Mouse (Mus musculus) stomach, postnatal 0 days (tissue): ENCODE measurements around the gene Tsc22d1. TPM values are rescaled to one million over a fixed set of nuclear protein-coding genes. Genes with fewer than 3 reads are reported as not detected.

ENCODE experiments used
- ATAC-seq: fragments of 200-750 bp; cut with Nextera tagmentation; 2 replicates; pipeline ENCODE4 v1.8.0; 2017; ENCODE audit not compliant: low FRiP score, low TSS enrichment
- DNase-seq: peaks from one replicate; pipeline ENCODE4 v3.0.0-alpha.2; 2016; ENCODE audit warnings: low spot score
- H3K27ac ChIP-seq: fragments of 300-500 bp; sonication (generic); replicated peaks from 2 replicates; pipeline ENCODE4 v1.5.1; 2014; ENCODE audit warnings: mild to moderate bottlenecking, control low read depth
- H3K27me3 ChIP-seq: fragments of 300-500 bp; sonication (generic); 2 replicates; pipeline ENCODE4 v1.6.1; 2014; ENCODE audit warnings: low read length; ENCODE audit not compliant: control insufficient read depth, insufficient read depth
- H3K36me3 ChIP-seq: fragments of 300-500 bp; sonication (generic); 2 replicates; pipeline ENCODE4 v1.6.1; 2014; ENCODE audit warnings: low read length, mixed read lengths; ENCODE audit not compliant: control insufficient read depth, insufficient read depth
- H3K4me1 ChIP-seq: fragments of 300-500 bp; sonication (generic); replicated peaks from 2 replicates; pipeline ENCODE4 v1.6.1; 2014; ENCODE audit warnings: antibody characterized with exemption; ENCODE audit not compliant: control insufficient read depth, insufficient read depth
- H3K4me2 ChIP-seq: fragments of 300-500 bp; sonication (generic); replicated peaks from 2 replicates; pipeline ENCODE4 v1.6.1; 2014; ENCODE audit warnings: low read depth, mild to moderate bottlenecking, control low read depth, moderate library complexity
- H3K4me3 ChIP-seq: fragments of 300-500 bp; sonication (generic); 2 replicates; pipeline ENCODE4 v1.5.1; 2014; ENCODE audit warnings: low read depth, low read length, control low read depth
- H3K9ac ChIP-seq: fragments of 300-500 bp; sonication (generic); 2 replicates; pipeline ENCODE4 v1.6.1; 2014; ENCODE audit warnings: mild to moderate bottlenecking, low read length, control low read depth, mixed read lengths
- H3K9me3 ChIP-seq: fragments of 300-500 bp; sonication (generic); 2 replicates; pipeline ENCODE4 v1.6.1; 2016; ENCODE audit warnings: low read length; ENCODE audit not compliant: control insufficient read depth
- CTCF ChIP-seq: IDR thresholded peaks from 2 replicates; pipeline ENCODE4 v1.5.1; 2016; ENCODE audit warnings: antibody characterized with exemption, low read depth, mild to moderate bottlenecking, moderate library complexity
- EP300 ChIP-seq: optimal IDR thresholded peaks from 2 replicates; pipeline ENCODE3; 2016; ENCODE audit warnings: antibody characterized with exemption
- WGBS: fragments of 180-500 bp; shearing (Covaris S2); extraction: QIAGEN DNeasy Blood & Tissue Kit; methylation state at CpG from one replicate; pipeline ENCODE4 v1.1.7; 2014; 5-methylcytosine and 5-hydroxymethylcytosine counted together
- polyA plus RNA-seq: library from polyadenylated mRNA; unstranded; fragments of >200 nt; fragmentation: Nextera tagmentation; extraction: Ambion mirVana; gene quantifications from 2 replicates; pipeline ENCODE4 v1.2.1, GENCODE M21; 2015

The Tsc22d1 gene
- polyA plus RNA-seq, 1 experiment from 2014 or later, result 310 TPM

- Histone ChIP-seq H3K9me3 (0 out of 2 replicates have a peak, but pooled peaks cover 3% of the 10 kb centered on the region), H3K4me3 (no peak overlapping the region), H3K4me1 (no peaks in the 10 kb centered on the region; the same call in 1 of the 2 replicates), H3K27me3 (no peaks in the 10 kb centered on the region), H3K27ac (no peak overlapping the region), H3K4me2 (no peak overlapping the region), H3K9ac (no peak overlapping the region), H3K36me3 (no peaks in the 10 kb centered on the region)
- 53% methylated on average over 6 of the region's 6 CpGs for WGBS
- ATAC-seq, result no peak
- no peak for TF ChIP-seq EP300
- no peak for TF ChIP-seq CTCF
- DNase-seq, result no peak
Observed at GRCm38 (mm10) chr14:76514050-76514585, 99.4 kb downstream of the Tsc22d1 start.

- Histone ChIP-seq H3K9me3 (no peaks in the 10 kb centered on the region), H3K9ac (no peak overlapping the region), H3K36me3 (no peaks in the 10 kb centered on the region), H3K27me3 (no peaks in the 10 kb centered on the region), H3K4me3 (no peak overlapping the region), H3K27ac (no peak overlapping the region), H3K4me1 (no peaks in the 10 kb centered on the region; the same call in 1 of the 2 replicates), H3K4me2 (no peak overlapping the region)
- no peak for DNase-seq
- 73% methylated on average over 7 of the region's 7 CpGs for WGBS
- ATAC-seq, result no peak
- TF ChIP-seq EP300 (no peak), CTCF (no peak)
Observed at GRCm38 (mm10) chr14:76515620-76516019, 100.9 kb downstream of the Tsc22d1 start.

- WGBS, result 87% methylated on average over 5 of the region's 5 CpGs
- Histone ChIP-seq H3K9me3 (no peaks in the 10 kb centered on the region), H3K27ac (no peak overlapping the region), H3K4me2 (no peak overlapping the region), H3K4me3 (no peak overlapping the region), H3K36me3 (no peaks in the 10 kb centered on the region), H3K9ac (no peak overlapping the region), H3K27me3 (no peaks in the 10 kb centered on the region), H3K4me1 (no peaks in the 10 kb centered on the region; the same call in 1 of the 2 replicates)
- ATAC-seq (no peak), DNase-seq (no peak)
- TF ChIP-seq CTCF (no peak), EP300 (no peak)
Observed at GRCm38 (mm10) chr14:76518217-76518616, 103.5 kb downstream of the Tsc22d1 start.

- DNase-seq (peak; percentile 33), ATAC-seq (peak; percentile 87)
- Histone ChIP-seq H3K4me1 (no peaks in the 10 kb centered on the region), H3K27ac (no peak overlapping the region), H3K27me3 (no peaks in the 10 kb centered on the region), H3K9me3 (no peaks in the 10 kb centered on the region), H3K36me3 (no peaks in the 10 kb centered on the region), H3K4me3 (no peak overlapping the region), H3K9ac (no peak overlapping the region), H3K4me2 (no peak overlapping the region)
- no peak for TF ChIP-seq CTCF
- no peak for TF ChIP-seq EP300
- WGBS, result 31% methylated on average over 4 of the region's 4 CpGs
Observed at GRCm38 (mm10) chr14:76520606-76521005, 105.8 kb downstream of the Tsc22d1 start.

- Histone ChIP-seq H3K9me3 (no peaks in the 10 kb centered on the region), H3K9ac (no peak overlapping the region), H3K4me1 (no peaks in the 10 kb centered on the region), H3K27ac (no peak overlapping the region), H3K36me3 (no peaks in the 10 kb centered on the region), H3K4me3 (no peak overlapping the region), H3K4me2 (no peak overlapping the region), H3K27me3 (no peaks in the 10 kb centered on the region)
- 84% methylated on average over 3 of the region's 3 CpGs for WGBS
- peak; percentile 61 for ATAC-seq
- no peak for TF ChIP-seq EP300
- TF ChIP-seq CTCF, result no peak
- DNase-seq, result no peak
Observed at GRCm38 (mm10) chr14:76521308-76521707, 106.5 kb downstream of the Tsc22d1 start.

GRCm38 (mm10) chr14:76523344-76523743 lies 108.6 kb downstream of the Tsc22d1 start:
- Histone ChIP-seq H3K36me3 (no peaks in the 10 kb centered on the region), H3K9ac (no peak overlapping the region), H3K27ac (no peak overlapping the region), H3K4me3 (no peak overlapping the region), H3K9me3 (no peaks in the 10 kb centered on the region), H3K27me3 (no peaks in the 10 kb centered on the region), H3K4me2 (no peak overlapping the region), H3K4me1 (peaks cover 5% of the 10 kb centered on the region; the same call in 1 of the 2 replicates)
- WGBS, result 84% methylated on average over 1 of the region's 1 CpGs
- no peak for DNase-seq
- no peak for TF ChIP-seq CTCF
- TF ChIP-seq EP300, result no peak
- no peak for ATAC-seq
